Mouse (Mus musculus) layer of hippocampus, postnatal 10 days (tissue): ENCODE results near the gene Rab31. TPM values are rescaled to one million over a fixed set of nuclear protein-coding genes. Genes with fewer than 3 reads are reported as not detected.

Experiments used
- total RNA-seq, 2 experiments: library from RNA; stranded (reverse); gene quantifications; 2 replicates each; pipeline ENCODE4 v1.2.3; 2021

The Rab31 gene
- total RNA-seq, 2 experiments from 2014 or later, result 58.2 to 58.4 TPM

Other genes starting within 250 kb of the Rab31 start
- gene Tmem232, start 232.0 kb downstream of the Rab31 start, total RNA-seq, result 1 to 10 TPM; 1.1 to 1.3 TPM
- gene Vapa, start 159.2 kb downstream of the Rab31 start, total RNA-seq, result 100 to 1,000 TPM; 153 to 164 TPM
- gene Txndc2, start 130.6 kb downstream of the Rab31 start, total RNA-seq, result under 1 TPM; 0.18 to 0.32 TPM
- 10 to 100 TPM; 45.5 to 58.6 TPM for gene Ppp4r1, start 9.8 kb upstream of the Rab31 start, total RNA-seq
- 10 to 100 TPM; 36.2 to 38.8 TPM for gene Ralbp1, start 113.0 kb upstream of the Rab31 start, total RNA-seq
- gene Twsg1, start 178.5 kb upstream of the Rab31 start, total RNA-seq, result 10 to 100 TPM; 34.8 to 35.3 TPM